Mouse (Mus musculus) liver, adult 2 months (tissue): ENCODE measurements around the gene Cdkl3.

Source experiments
- CTCF ChIP-seq: fragments of 200-500 bp; IDR thresholded peaks from 2 replicates; pipeline ENCODE4 v1.5.1; 2011; ENCODE audit warnings: low read depth, low read length, control low read depth
- POLR2A ChIP-seq: fragments of 200-500 bp; IDR thresholded peaks from 2 replicates; pipeline ENCODE4 v1.6.1; 2011; ENCODE audit warnings: low read length, control low read depth; ENCODE audit not compliant: insufficient read depth; ENCODE audit errors: extremely low read depth

DNA sequence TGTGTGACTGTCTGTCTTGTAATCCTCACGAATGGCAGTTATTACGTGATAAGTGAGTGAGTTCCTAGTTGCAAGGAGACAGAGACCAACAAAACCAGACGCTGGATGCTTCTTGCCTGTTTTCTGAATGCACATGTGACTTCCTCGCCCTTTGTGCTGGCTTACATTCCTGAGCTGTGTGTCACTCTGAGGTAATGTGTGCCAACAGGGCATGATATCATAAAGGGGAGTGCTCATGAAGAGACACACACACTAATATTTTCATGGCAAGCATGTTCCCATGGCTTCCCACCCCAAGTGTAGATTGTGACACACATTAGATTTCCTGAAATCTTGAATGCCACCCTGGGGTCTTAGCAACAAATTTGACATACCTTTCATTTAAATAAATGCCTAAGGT lies 73.9 kb downstream of the Cdkl3 start:
- TF ChIP-seq CTCF (no peak), POLR2A (no peak)
